Mouse (Mus musculus): ENCODE measurements around the gene Gstz1.
A peak's percentile ranks its signal among the peaks of the same experiment; 100 is the strongest.
"Not testable (repeated sequence)": the region's sequence is repeated elsewhere in the genome, so short reads cannot be mapped to it uniquely, and the experiment has no call there.

Gene Gstz1

DNA sequence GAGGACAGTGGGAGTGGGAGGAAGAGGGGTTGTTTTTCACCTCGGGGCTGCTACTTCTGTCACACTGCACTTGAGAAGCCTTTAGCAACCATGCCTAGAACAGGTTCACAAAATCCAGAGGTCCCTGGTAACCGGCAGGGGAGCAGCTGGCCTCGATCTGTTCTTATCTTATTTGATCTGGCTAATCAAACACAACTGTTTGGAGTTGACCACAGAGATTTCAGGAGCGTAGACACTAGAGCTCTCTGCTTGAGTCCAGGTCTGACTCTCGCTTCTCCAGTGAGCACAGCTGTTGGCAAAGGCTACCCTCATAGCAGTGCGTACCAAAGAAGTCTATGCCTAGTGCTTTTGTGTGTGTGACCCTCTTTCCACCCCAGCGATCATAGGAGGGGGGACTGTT lies 11.1 kb downstream of the Gstz1 start:
- no peak for DNase-seq (ENCODE audit: low read depth)

DNA sequence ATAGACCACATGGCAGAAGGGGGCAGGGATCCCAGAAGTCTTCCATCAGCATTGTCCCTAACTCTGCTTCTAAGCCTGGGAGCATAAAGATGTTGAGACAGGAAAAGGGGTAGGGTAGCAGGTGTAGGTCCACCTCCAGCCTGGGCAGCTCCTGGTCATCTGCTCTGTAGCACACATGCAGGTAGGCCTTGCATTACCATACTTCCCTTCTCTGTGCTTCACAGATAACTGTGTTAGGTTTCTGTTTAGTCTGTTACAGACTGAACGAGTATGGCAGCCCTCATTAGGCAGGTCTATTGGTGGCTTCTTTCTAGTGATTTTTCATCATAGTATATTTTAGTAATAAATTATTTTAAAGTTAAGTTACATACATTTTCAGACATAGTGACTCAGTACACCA lies 13.3 kb downstream of the Gstz1 start:
- DNase-seq (ENCODE audit: low read depth) = no peak

DNA sequence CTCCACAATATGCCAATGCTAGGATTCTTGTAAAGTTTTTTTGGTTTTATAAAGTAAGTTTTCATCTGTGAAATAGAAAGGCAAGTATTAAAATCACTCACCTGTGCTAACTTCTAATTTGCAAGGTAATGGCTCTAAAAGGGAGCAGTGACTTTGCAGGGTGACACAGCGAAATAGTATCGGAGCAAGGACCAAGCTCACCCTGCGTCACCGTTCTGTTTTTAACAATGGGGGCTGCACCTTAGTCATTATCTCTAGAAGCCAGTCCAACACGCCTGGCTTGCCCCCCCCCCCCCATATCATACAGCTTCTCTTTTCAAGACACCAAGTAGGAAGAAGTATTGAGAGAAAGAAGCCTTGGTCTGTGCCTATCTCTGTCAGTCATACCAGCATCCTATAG lies 13.8 kb downstream of the Gstz1 start:
- no peak for DNase-seq (ENCODE audit: low read depth)

DNA sequence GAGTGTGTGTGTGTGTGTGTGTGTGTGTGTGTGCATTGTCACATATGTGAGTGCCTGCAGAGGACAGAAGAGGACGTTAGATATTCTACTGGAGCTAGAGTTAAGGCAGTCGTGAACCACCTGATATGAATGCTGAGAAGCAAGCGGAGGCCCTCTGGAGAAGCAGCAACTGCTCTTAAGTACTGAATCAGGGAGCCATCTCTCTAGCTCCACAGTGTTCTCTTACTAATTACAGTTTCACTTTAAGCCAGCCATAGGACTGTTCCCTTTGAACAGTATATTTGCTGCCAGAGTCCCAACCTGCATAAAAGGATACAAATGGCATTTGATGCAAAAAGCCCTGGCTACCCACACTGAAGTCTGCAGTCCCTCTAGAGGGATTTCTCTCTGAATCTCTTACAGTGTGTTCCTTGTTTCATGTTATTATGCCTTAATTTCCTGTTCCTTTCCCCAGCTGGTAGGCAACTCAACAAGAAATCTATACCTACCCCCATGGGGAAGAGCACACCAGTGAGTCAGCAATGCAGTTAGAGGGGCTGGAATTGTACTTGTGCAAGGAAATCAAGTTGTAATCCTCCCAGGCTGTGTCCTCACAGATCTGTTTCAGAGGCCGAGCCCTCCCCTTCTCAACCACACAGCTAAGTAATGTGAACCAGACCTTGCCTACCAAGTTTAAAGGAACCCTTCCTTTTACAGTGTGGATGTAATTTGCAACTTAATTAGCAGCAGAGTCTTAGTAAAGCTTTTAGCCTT lies 28.4 kb downstream of the Gstz1 start:
- peak; percentile 81 for DNase-seq (ENCODE audit: low read depth)

DNA sequence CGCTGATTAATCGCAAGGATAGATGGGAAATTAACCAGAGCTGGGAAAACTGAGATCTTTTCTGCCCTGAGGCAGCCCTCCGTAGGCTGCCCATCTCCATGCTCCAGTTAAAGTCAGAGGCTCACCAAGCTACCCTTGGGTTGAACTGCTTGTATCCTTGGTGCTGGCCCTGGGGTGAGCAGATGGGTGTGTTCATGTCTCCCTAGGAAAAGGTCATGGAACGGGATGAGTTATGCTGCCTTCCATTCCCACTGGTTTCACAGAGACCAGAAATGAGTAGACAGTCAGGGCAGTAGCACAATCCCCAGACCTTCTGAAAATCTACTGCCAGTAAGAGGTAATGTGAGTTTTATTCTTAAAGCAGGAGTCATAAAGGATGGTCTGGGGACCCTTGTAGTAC lies 30.7 kb downstream of the Gstz1 start:
- DNase-seq (ENCODE audit: low read depth) = no peak

DNA sequence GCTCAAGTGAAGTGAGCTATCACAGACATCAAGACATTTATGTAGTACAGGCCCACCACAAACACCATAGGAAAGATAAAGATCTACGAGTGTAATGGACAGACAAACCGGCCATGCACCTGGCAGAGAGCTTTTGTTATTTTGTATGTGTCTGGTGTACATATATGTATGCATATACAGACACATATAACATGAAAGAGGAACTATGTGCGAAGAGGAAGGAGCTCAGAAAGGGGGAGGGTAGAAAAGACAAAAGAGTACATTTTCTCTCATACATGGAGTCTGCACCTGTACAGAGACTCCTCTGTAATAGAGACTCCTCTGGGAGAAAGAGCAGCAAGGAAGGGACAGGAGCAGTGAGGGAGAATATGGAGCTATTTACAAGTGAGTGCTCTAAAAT lies 46.0 kb downstream of the Gstz1 start:
- DNase-seq (ENCODE audit: low read depth) = no peak

DNA sequence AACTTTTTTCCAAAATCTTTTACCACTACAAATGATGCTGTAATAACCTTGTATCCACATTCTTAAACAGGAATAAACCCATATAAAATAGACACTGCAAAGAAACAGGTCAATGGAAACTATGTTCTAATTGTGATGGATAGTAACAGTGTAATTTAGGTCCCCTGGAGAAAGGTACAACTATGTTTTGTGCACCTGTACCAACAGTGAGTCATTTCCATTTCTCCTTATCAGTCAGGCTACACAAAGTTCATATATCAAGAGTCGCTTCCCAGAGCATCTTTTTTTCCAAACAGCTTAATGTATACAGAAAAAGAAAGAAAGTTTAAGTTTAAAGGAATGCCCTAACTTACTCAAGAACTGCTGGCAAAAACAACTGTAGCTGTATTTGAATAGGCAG lies 48.1 kb downstream of the Gstz1 start:
- no peak for DNase-seq (ENCODE audit: low read depth)

DNA sequence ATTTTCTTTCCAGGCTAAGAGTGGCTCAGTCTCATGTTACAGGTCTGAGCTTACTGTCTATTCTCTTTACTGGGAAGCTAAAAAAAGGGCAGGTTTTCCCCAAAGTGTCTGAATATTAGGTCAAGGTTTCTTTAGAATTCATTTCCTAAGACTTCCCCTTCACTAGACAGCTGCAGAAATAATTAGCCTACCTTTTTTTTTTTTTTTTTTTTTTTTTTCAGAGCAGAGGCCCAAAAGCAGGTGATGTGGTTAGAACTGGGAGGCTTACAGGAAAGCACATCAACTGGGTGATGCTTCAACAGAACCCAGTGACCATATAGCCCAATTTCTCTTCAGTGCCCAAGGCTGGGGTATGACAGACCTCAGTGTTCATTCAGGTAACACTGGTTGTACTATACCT lies 49.3 kb downstream of the Gstz1 start:
- DNase-seq (ENCODE audit: low read depth) = no peak

DNA sequence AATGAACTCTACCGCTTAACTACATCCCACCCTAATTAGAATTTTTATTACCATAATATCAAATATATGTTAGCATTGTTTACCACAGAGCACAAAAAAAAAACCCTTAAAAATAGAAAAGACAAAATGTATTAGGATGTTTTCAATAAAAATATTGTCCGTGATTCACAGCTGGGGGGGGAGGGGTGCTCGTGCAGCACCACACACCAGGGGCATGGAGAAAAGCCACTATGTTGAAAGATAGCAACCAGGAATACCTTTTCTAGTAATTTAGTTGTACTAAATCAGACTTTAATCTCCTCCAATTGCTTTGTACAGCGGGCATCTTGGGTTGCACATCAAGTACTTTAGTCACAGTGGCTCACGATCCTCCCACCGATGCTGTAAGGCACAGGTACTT lies 51.8 kb downstream of the Gstz1 start:
- DNase-seq (ENCODE audit: low read depth) = no peak

DNA sequence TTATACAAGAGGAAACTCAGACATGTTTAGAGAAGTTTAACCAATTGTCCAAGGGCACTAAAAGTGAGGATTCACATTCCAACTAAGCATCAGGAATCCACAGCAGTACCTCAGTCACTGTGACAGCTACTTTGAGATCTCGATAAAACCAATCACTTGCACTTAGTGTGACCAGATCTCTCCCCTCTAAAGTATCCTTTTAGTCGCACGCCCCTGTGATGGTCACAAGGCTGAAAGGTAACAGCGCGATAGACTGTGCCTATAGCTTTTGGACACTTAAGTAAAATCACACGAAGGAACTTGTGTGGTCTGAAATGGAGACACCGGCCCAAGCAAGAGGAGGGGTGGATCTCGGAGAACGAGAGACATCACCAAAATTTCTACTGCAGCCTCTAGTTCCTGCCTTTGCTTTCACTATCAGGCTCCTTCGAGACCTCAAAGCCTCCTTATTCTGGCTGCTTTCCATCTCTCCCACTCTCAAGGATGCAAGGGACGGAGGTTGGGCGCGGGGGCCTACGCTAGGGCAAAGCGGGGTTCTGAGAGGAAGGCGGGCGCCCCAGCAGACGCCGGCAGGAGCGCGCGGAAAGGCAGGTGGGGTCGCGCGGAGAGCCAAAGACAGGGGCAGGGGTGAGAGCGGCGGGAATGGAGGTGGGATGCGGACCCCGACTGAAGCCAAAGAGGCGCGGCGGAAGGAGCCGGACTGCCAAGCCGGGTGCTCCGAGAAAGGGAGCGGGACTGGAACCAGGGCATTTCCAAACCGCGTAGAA lies 52.4 kb downstream of the Gstz1 start, which contains the start of gene Samd15:
Gene Samd15, plus strand, starts transcription at position 518 of the 767 bp plus-strand sequence.
- peak; percentile 61 for DNase-seq (ENCODE audit: low read depth)

DNA sequence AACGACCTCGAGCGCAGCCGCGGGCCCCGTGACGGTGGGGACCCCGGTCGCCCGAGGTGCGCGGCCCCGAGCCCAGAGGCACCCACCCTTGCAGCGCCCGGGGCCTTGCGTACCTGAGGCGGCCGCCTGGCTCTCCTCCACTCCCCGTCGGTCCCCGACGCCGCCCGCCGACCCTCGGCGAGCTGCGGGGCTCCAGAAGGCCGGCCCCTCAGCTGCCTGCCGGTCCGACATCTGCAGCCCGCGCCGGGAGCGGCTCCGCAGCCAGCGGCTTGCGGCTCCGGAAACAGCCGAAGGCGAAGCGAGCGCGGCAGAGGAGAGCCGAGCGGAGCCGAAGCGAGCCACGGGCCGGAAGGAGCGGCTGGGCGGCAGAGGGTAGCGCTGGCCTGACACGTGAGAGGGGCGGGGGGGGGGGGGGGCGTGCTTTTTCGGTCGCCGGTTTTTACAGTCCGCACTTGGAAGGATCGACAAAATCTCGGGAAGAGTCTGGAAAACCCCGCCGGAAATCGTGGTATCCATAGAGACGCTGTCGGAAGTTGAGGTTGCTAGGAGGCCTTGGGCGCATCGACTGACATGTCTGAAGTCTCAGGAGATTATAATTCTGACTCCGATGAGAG lies 53.1 kb downstream of the Gstz1 start, which contains the start of gene Tmed8:
Gene Tmed8, minus strand, starts transcription at position 482 of the 614 bp plus-strand sequence.
- DNase-seq (ENCODE audit: low read depth) = peak; percentile 89

DNA sequence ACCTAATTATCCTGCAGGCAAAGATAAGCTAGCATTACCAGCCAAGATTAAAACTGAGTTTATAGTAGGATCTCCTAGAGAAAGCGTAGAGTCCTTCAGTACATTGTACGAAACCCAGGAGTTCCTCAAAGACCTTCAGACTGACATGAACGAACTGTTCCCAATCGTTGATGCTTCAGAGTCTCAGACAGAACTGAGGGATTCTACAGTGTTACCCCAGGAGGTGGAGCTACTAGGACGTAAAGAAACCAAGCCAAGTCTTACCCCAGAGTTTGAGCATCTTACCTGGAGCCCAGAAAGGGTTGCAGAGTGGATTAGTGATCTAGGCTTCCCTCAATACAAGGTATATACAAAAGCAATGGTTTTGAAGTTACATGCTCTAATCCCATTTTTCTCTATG lies 54.7 kb downstream of the Gstz1 start:
- DNase-seq (ENCODE audit: low read depth) = no peak

DNA sequence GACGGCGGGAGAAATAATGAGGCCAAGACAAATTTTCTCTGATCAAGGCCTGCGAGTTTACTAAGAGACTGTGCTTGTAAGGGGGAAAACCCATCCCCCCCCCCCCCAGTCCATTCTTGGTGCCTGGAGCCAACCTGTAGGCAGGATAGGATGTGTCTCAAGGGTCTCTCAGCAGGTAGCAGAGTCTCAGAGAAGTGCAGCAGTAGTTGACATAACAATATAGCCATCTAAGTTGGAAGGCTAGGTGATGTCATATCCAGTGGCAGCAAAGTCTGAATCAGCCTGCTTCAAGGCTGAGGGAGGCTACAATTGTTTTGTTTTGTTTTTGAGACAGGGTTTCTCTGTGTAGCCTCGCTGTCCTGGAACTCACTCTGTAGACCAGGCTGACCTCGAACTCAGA lies 58.8 kb downstream of the Gstz1 start:
- not testable (repeated sequence) for DNase-seq (ENCODE audit: low read depth)

DNA sequence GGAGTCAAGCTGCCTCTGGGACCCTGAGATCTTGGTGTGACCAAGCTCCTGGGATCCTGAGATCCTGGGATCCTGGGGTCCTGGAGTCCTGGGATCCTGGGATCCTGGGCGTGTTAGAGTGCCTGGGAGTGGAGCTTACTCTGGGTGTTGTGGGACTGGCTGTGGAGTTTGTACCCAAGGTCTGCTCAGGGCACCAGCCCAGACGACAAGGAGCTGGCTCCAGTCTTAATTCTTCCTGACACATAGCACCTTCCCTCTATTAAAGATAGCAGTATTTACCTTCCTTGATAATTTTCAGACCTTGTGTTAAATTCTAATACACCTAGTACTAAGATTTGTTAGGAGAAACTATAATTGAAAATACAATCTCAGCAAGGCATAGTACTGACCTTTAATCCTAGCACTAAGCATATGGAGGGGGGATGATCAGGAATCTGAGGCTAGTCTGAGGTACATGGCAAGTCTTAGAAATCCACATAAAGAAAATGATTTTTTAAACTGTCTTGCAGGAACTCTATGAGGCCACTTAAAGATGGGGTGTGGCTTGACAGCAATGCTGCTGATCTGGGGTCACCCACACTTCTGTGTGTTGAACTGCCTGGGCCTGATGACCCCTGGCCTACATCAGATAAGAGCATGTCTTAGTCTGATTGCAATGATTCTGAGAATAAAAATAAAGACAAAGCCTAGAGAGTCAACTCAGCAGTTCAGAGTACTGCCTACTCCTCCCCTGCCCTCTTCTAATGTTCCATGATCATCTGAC lies 66.1 kb downstream of the Gstz1 start:
- no peak for DNase-seq (ENCODE audit: low read depth)
